Mouse (Mus musculus) forebrain, postnatal 0 days (tissue): ENCODE measurements at regions not wholly inside any gene's neighbourhood (a gene's known extent, or its start where the extent isn't known, plus 50 kb on each side); places are given as distances from the start of the nearest gene placed in this dataset.

Experiments used
- ATAC-seq: fragments of 200-750 bp; cut with Nextera tagmentation; 2 replicates; pipeline ENCODE4 v1.8.0; 2017; ENCODE audit warnings: mild to moderate bottlenecking, moderate library complexity
- DNase-seq: peaks from one replicate; pipeline ENCODE4 v3.0.0-alpha.2; 2015
- H3K27ac ChIP-seq: fragments of 300-500 bp; sonication (generic); 2 replicates; pipeline ENCODE4 v1.5.1; 2014; ENCODE audit warnings: low read depth, mild to moderate bottlenecking, antibody characterized with exemption, low read length, moderate library complexity, mixed read lengths
- H3K27me3 ChIP-seq: fragments of 300-500 bp; sonication (generic); 2 replicates; pipeline ENCODE4 v1.6.1; 2014; ENCODE audit warnings: mild to moderate bottlenecking, low read length, mixed read lengths; ENCODE audit not compliant: insufficient read depth
- H3K36me3 ChIP-seq: fragments of 300-500 bp; sonication (generic); 2 replicates; pipeline ENCODE4 v1.6.1; 2014; ENCODE audit warnings: mild to moderate bottlenecking, moderate library complexity; ENCODE audit not compliant: insufficient read depth
- H3K4me1 ChIP-seq: fragments of 300-500 bp; sonication (generic); 2 replicates; pipeline ENCODE4 v1.6.1; 2014; ENCODE audit warnings: antibody characterized with exemption; ENCODE audit not compliant: insufficient read depth
- H3K4me2 ChIP-seq: fragments of 300-500 bp; sonication (generic); 2 replicates; pipeline ENCODE4 v1.6.1; 2014; ENCODE audit warnings: low read depth, mild to moderate bottlenecking, moderate library complexity
- H3K4me3 ChIP-seq: fragments of 300-500 bp; sonication (generic); 2 replicates; pipeline ENCODE4 v1.5.1; 2014; ENCODE audit warnings: low read depth, low read length, mixed read lengths
- H3K9ac ChIP-seq: fragments of 300-500 bp; sonication (generic); 2 replicates; pipeline ENCODE4 v1.6.1; 2014; ENCODE audit warnings: mild to moderate bottlenecking
- H3K9me3 ChIP-seq: fragments of 300-500 bp; sonication (generic); 2 replicates; pipeline ENCODE4 v1.6.1; 2016; ENCODE audit warnings: low read length
- CTCF ChIP-seq: sonication (generic); IDR thresholded peaks from 2 replicates; pipeline ENCODE4 v1.5.1; 2016; ENCODE audit warnings: antibody characterized with exemption, control low read depth, low read depth
- WGBS: fragments of 180-500 bp; shearing (Covaris S2); extraction: QIAGEN DNeasy Blood & Tissue Kit; methylation state at CpG from one replicate; pipeline ENCODE4 v1.1.7; 2014; 5-methylcytosine and 5-hydroxymethylcytosine counted together

- H3K4me2 ChIP-seq, result no peak overlapping the region
- TF ChIP-seq CTCF, result peak; percentile 58
- H3K36me3 ChIP-seq, result no peaks in the 10 kb centered on the region
- ATAC-seq (no peak), DNase-seq (peak; percentile 21)
- H3K27me3 ChIP-seq, result no peaks in the 10 kb centered on the region
- no peak overlapping the region for H3K4me3 ChIP-seq
- no peaks in the 10 kb centered on the region for H3K9me3 ChIP-seq
- H3K9ac ChIP-seq, result no peak overlapping the region
- WGBS, result 31% methylated on average over 1 of the region's 1 CpGs
- no peak overlapping the region for H3K27ac ChIP-seq
- no peaks in the 10 kb centered on the region for H3K4me1 ChIP-seq
Measured at GRCm38 (mm10) chr17:79143031-79143430, 91.3 kb downstream of the Qpct start.
